Mouse (Mus musculus) urinary bladder, adult 18-20 months (tissue): ENCODE data around the gene Glrp1.

Experiments
- DNase-seq, 2 experiments: peaks; one replicate each; pipeline ENCODE4 v3.0.0; 2022; ENCODE audit warnings: low spot score in 2 of 2, mixed read lengths in 2 of 2

Gene Glrp1

GRCm38 (mm10) chr1:88463241-88463640 is 46.6 kb downstream of the Glrp1 start:
- DNase-seq = no peak

GRCm38 (mm10) chr1:88462484-88462883 is 47.4 kb downstream of the Glrp1 start:
- no peak for DNase-seq

GRCm38 (mm10) chr1:88461096-88461495 is 48.8 kb downstream of the Glrp1 start:
- DNase-seq = no peak

GRCm38 (mm10) chr1:88459655-88460054 is 50.2 kb downstream of the Glrp1 start:
- DNase-seq = no peak

- DNase-seq = no peak
Measured at GRCm38 (mm10) chr1:88459196-88459595, 50.7 kb downstream of the Glrp1 start.

- DNase-seq = peak; percentile 27 to 53
Measured at GRCm38 (mm10) chr1:88456451-88457072, 53.3 kb downstream of the Glrp1 start.

- DNase-seq = no peak
Measured at GRCm38 (mm10) chr1:88455761-88456160, 54.1 kb downstream of the Glrp1 start.

GRCm38 (mm10) chr1:88454703-88455102 is 55.2 kb downstream of the Glrp1 start:
- DNase-seq = no peak

GRCm38 (mm10) chr1:88452198-88452597 is 57.7 kb downstream of the Glrp1 start:
- DNase-seq = peak in 1 of 2 experiments; percentile 27

- no peak for DNase-seq
Measured at GRCm38 (mm10) chr1:88450668-88451067, 59.2 kb downstream of the Glrp1 start.
